Mouse (Mus musculus) thymus, adult 2 months (tissue): Measurements from ENCODE around the gene Zmiz1.

Experiments
- CTCF ChIP-seq: fragments of 200-500 bp; IDR thresholded peaks from 2 replicates; pipeline ENCODE4 v1.5.1; 2012; ENCODE audit warnings: mild to moderate bottlenecking, control low read depth, low read length, moderate library complexity, borderline replicate concordance; ENCODE audit not compliant: control insufficient read depth, poor library complexity, insufficient read depth; ENCODE audit errors: extremely low read depth
- POLR2A ChIP-seq: fragments of 200-500 bp; IDR thresholded peaks from 2 replicates; pipeline ENCODE4 v1.6.1; 2012; ENCODE audit warnings: mild to moderate bottlenecking, low read length, control low read depth, moderate library complexity; ENCODE audit not compliant: control insufficient read depth, poor library complexity, insufficient read depth; ENCODE audit errors: extremely low read depth

DNA sequence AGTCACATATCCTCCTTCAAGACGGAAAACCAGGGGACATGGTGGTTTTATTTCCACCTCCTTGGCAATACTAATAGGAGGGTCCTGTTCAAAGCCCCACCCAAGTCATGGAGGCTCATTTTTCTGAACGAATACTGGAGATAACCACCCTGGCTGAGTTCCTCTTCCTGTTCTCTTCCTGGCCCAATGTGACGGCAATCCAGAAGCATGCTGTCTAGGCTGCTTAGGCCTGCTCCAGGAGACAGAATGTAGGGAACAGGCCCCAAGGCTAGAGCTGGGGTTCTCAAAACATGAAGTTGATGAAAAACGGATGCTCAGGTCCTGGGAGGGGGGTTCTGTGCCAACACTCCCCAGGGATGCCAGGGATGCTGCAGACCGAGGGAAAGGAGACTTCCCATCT, 17.5 kb upstream of the Zmiz1 start:
- no peak for TF ChIP-seq CTCF
- no peak for TF ChIP-seq POLR2A
